ENCODE assay signal across 8 mouse cellular contexts in genomic region chr7:139368722-139369380, GRCm38 (mm10). TPM values are rescaled to one million over a fixed set of nuclear protein-coding genes. Genes with fewer than 3 reads are reported as not detected.
A peak's percentile ranks its signal among the peaks of the same experiment; 100 is the strongest.
DNase-seq lines count a peak whose midpoint lies in the region; ATAC-seq and TF ChIP-seq lines count a peak whose summit lies in the region.

No protein-coding gene starts in this region.

- no peaks in the 10 kb centered on the region for H3K27me3 ChIP-seq in myocyte (ENCODE audit: control insufficient read depth, insufficient read depth, insufficient read length)

- no peak for DNase-seq in frontal cortex, postnatal 25 days (ENCODE audit: low spot score in 2 of 2)
- DNase-seq in adrenal gland, adult 8-10 months, result peak; percentile 81
- DNase-seq in fibroblast of lung, adult 2 months (ENCODE audit: low read depth), result peak; percentile 59
- peak; percentile 91 to 92 for DNase-seq in heart, postnatal 10 days
- peak; percentile 31 to 55 for DNase-seq in layer of hippocampus, postnatal 36 days
- no peak for DNase-seq in spleen, postnatal 14 days (ENCODE audit: low spot score in 2 of 2)

- no peak overlapping the region for H3K4me3 ChIP-seq in myocyte

- no peak overlapping the region for H3ac ChIP-seq in myocyte (ENCODE audit: control insufficient read depth, insufficient read length)

- no peaks in the 10 kb centered on the region for H3K79me2 ChIP-seq in myocyte (ENCODE audit: control insufficient read depth, insufficient read depth)

- no peak overlapping the region for H3K4me2 ChIP-seq in myocyte (ENCODE audit: low read depth)

- intact Hi-C loops in heart, postnatal 10 days (cut with DNase I), result loop anchor here (1.0 to 5.0 kb wide), 2 partner anchors 19 to 122 kb away; partner anchors contain the start of gene Pwwp2b

- TF ChIP-seq POLR2A in myocyte (IDR thresholded peaks at IDR 0.05; ENCODE audit: insufficient read length, low read depth), result no peak

- peak; percentile 20; the same call in 1 of the 2 replicates for ATAC-seq in frontal cortex, adult (ENCODE audit: low TSS enrichment)

- no peaks in the 10 kb centered on the region for H3K36me3 ChIP-seq in myocyte (ENCODE audit: control insufficient read depth, insufficient read depth)

TF ChIP-seq in myocyte, 11 proteins besides CTCF, POLR2A, EP300 and RAD21:
- TF ChIP-seq MYOG (IDR thresholded peaks at IDR 0.05; ENCODE audit: control insufficient read depth in 1 of 3, insufficient read depth in 1 of 3, insufficient read length in 2 of 3, low read depth in 2 of 3), result peak in 2 of 3 experiments; percentile 22 to 28
- TF ChIP-seq SRF (IDR thresholded peaks at IDR 0.05; ENCODE audit: control insufficient read depth, insufficient read length, low read depth), result no peak

RNA-seq across cellular contexts. Expression of gene Inpp5a, which starts 20.1 kb away (rescaled TPM):
- total RNA-seq in adrenal gland, adult 8-10 months (2022), result 10 to 100 TPM; 85.2 to 98.8 (median 89.6) TPM
- total RNA-seq in heart, postnatal 10 days (2021), result 100 to 1,000 TPM; 185 to 197 TPM
- total RNA-seq in layer of hippocampus, postnatal 36 days (2021), result 10 to 100 TPM; 38.7 to 42.9 TPM
- polyA plus RNA-seq in myocyte (2012; fragmentation: generic; extraction: Trizol), result 37.8 TPM

Comparison
In these comparisons a context has a peak if more than half of its experiments do, and no peak if none do; other contexts are left out.
1. DNase-seq: peak in adrenal gland, adult 8-10 months (single experiment), fibroblast of lung, adult 2 months (single experiment), heart, postnatal 10 days (2 of 2) and layer of hippocampus, postnatal 36 days (2 of 2); none in frontal cortex, postnatal 25 days (0 of 2) and spleen, postnatal 14 days (0 of 2).